Mouse (Mus musculus): ENCODE measurements around the gene Son. TPM values are rescaled to one million over a fixed set of nuclear protein-coding genes. Genes with fewer than 3 reads are reported as not detected.
"Not testable (repeated sequence)": the region's sequence is repeated elsewhere in the genome, so short reads cannot be mapped to it uniquely, and the experiment has no call there.

Son gene
- polyA plus RNA-seq, 1 experiment from 2014 or later, result 100.0 TPM

GRCm38 (mm10) chr16:91632940-91633339 lies 14.4 kb upstream of the Son start:
- no peak for ATAC-seq (ENCODE audit: low FRiP score, low TSS enrichment)
- no peaks in the 10 kb centered on the region for H3K27me3 ChIP-seq (ENCODE audit: insufficient read depth, low read length)
- H3K4me2 ChIP-seq (replicated peaks; ENCODE audit: low read depth, low read length), result no peak overlapping the region
- no peaks in the 10 kb centered on the region for H3K4me1 ChIP-seq (ENCODE audit: insufficient read depth, low read length)
- H3K9ac ChIP-seq (replicated peaks; ENCODE audit: low read length), result no peak overlapping the region
- peaks cover 73% of the 10 kb centered on the region for H3K36me3 ChIP-seq (ENCODE audit: insufficient read depth, low read length)
- no peaks in the 10 kb centered on the region for H3K9me3 ChIP-seq (ENCODE audit: low read length)
- 92% methylated on average over 7 of the region's 7 CpGs for whole genome bisulfite sequencing
- no peak overlapping the region for H3K27ac ChIP-seq (ENCODE audit: low read length)
- H3K4me3 ChIP-seq (ENCODE audit: low read length), result no peak overlapping the region

DNA sequence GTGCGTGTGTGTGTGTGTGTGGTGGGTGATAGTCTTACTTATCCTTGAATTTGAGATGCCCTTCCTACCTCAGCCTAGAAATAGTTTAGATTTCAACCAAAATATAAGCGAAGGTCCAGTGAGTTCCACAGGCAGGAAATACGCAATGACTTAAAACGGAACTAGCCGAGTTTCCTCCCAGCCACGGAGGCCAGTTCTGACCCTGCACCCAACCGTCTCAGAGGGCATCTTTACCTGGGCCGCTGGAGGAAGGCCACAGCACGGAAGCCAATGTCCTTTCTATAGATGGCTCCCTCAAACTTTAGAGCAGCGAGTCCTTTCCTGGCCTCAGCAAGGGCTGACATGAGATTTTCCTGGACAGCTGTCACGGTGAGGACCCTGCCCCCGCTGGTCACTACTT lies 13.7 kb upstream of the Son start:
- Histone ChIP-seq H3K27ac (ENCODE audit: low read length) (no peak overlapping the region), H3K27me3 (ENCODE audit: insufficient read depth, low read length) (no peaks in the 10 kb centered on the region), H3K4me1 (ENCODE audit: insufficient read depth, low read length) (no peaks in the 10 kb centered on the region), H3K36me3 (ENCODE audit: insufficient read depth, low read length) (peaks cover 72% of the 10 kb centered on the region), H3K9me3 (ENCODE audit: low read length) (no peaks in the 10 kb centered on the region), H3K9ac (replicated peaks; ENCODE audit: low read length) (no peak overlapping the region), H3K4me3 (ENCODE audit: low read length) (no peak overlapping the region), H3K4me2 (replicated peaks; ENCODE audit: low read depth, low read length) (no peak overlapping the region)
- WGBS, result 80% methylated on average over 12 of the region's 12 CpGs
- ATAC-seq (ENCODE audit: low FRiP score, low TSS enrichment), result no peak

- 89% methylated on average over 5 of the region's 5 CpGs for WGBS
- H3K36me3 ChIP-seq (ENCODE audit: insufficient read depth, low read length), result peaks cover 77% of the 10 kb centered on the region
These were observed 8.1 kb upstream of the Son start for GRCm38 (mm10) chr16:91639161-91639560.

DNA sequence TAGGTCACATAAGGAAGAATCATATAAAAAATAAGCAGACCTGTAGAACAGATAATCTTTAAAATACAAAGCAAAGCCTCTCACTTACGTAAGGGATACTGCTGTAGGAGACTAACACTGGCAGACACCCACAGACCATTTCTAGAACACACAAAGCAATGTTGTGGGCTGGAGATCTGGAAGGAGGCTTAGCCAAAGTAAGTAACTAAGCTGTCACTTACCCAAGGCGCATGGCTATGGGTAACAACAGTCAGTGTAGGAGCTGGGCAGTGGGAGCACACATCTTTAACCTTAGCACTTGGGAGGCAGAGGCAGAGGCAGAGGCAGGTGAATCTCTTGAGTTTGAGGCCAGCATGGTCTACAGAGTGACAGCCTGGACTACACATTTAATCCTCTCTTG lies 7.7 kb upstream of the Son start:
- ATAC-seq (ENCODE audit: low FRiP score, low TSS enrichment), result no peak
- no peak overlapping the region for H3K27ac ChIP-seq (ENCODE audit: low read length)
- 95% methylated on average over 2 of the region's 2 CpGs for WGBS
- H3K4me1 ChIP-seq (ENCODE audit: insufficient read depth, low read length), result no peaks in the 10 kb centered on the region
- H3K36me3 ChIP-seq (ENCODE audit: insufficient read depth, low read length), result peaks cover 77% of the 10 kb centered on the region
- no peak overlapping the region for H3K4me3 ChIP-seq (ENCODE audit: low read length)
- H3K9me3 ChIP-seq (ENCODE audit: low read length), result no peaks in the 10 kb centered on the region
- no peak overlapping the region for H3K9ac ChIP-seq (replicated peaks; ENCODE audit: low read length)
- H3K27me3 ChIP-seq (ENCODE audit: insufficient read depth, low read length), result no peaks in the 10 kb centered on the region
- no peak overlapping the region for H3K4me2 ChIP-seq (replicated peaks; ENCODE audit: low read depth, low read length)

More at GRCm38 (mm10) chr16:91639161-91639560, 8.1 kb upstream of the Son start:
- ATAC-seq (ENCODE audit: low FRiP score, low TSS enrichment), result no peak
- Histone ChIP-seq H3K27me3 (ENCODE audit: insufficient read depth, low read length) (no peaks in the 10 kb centered on the region), H3K4me3 (ENCODE audit: low read length) (no peak overlapping the region), H3K9ac (replicated peaks; ENCODE audit: low read length) (no peak overlapping the region), H3K9me3 (ENCODE audit: low read length) (no peaks in the 10 kb centered on the region), H3K4me2 (replicated peaks; ENCODE audit: low read depth, low read length) (no peak overlapping the region), H3K4me1 (ENCODE audit: insufficient read depth, low read length) (no peaks in the 10 kb centered on the region), H3K27ac (ENCODE audit: low read length) (no peak overlapping the region)

- H3K9ac ChIP-seq (replicated peaks; ENCODE audit: low read length), result no peak overlapping the region
- H3K9me3 ChIP-seq (ENCODE audit: low read length), result no peaks in the 10 kb centered on the region
- no peaks in the 10 kb centered on the region for H3K27me3 ChIP-seq (ENCODE audit: insufficient read depth, low read length)
- ATAC-seq (ENCODE audit: low FRiP score, low TSS enrichment), result no peak
- WGBS, result 91% methylated on average over 8 of the region's 8 CpGs
- H3K27ac ChIP-seq (ENCODE audit: low read length), result no peak overlapping the region
- H3K4me3 ChIP-seq (ENCODE audit: low read length), result no peak overlapping the region
- H3K36me3 ChIP-seq (ENCODE audit: insufficient read depth, low read length), result peaks cover 73% of the 10 kb centered on the region
- no peak overlapping the region for H3K4me2 ChIP-seq (replicated peaks; ENCODE audit: low read depth, low read length)
- H3K4me1 ChIP-seq (ENCODE audit: insufficient read depth, low read length), result no peaks in the 10 kb centered on the region
These were observed 7.1 kb upstream of the Son start for GRCm38 (mm10) chr16:91640171-91640570.

DNA sequence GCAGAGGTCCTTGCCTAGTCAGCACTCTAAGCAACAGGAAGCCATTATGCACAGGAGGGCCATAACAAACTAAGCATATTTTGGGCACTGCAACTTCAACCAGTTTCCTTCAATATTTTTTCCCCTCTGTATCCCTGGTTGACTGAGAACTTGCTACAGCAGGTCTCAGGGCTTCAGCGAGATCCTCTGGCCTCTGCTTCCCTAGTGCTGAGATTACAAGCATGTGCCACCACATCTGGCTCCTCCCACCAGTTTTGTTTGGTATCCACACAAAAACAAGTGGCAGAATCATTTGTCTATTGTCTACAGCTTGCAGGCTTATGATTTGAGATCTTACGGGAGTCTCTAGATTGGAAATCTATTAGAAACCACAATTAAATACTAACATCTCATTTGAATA lies 2.4 kb upstream of the Son start:
- WGBS, result 72% methylated on average over 2 of the region's 2 CpGs

GRCm38 (mm10) chr16:91645420-91645819 lies 1.9 kb upstream of the Son start:
- H3K4me2 ChIP-seq (replicated peaks; ENCODE audit: low read depth, low read length); H3K27me3 ChIP-seq (ENCODE audit: insufficient read depth, low read length); H3K9ac ChIP-seq (replicated peaks; ENCODE audit: low read length); H3K9me3 ChIP-seq (ENCODE audit: low read length); H3K27ac ChIP-seq (ENCODE audit: low read length); H3K4me3 ChIP-seq (ENCODE audit: low read length); ATAC-seq (ENCODE audit: low FRiP score, low TSS enrichment): not testable (repeated sequence)
- no CpG with 5 or more reads among the region's 2 CpGs for WGBS
- Histone ChIP-seq H3K4me1 (ENCODE audit: insufficient read depth, low read length) (peaks cover 14% of the 10 kb centered on the region), H3K36me3 (ENCODE audit: insufficient read depth, low read length) (peaks cover 24% of the 10 kb centered on the region)

More for the DNA sequence above, 2.4 kb upstream of the Son start:
- Histone ChIP-seq H3K27me3 (ENCODE audit: insufficient read depth, low read length) (no peaks in the 10 kb centered on the region), H3K9me3 (ENCODE audit: low read length) (no peaks in the 10 kb centered on the region), H3K4me1 (ENCODE audit: insufficient read depth, low read length) (peaks cover 12% of the 10 kb centered on the region), H3K4me2 (replicated peaks; ENCODE audit: low read depth, low read length) (no peak overlapping the region), H3K4me3 (ENCODE audit: low read length) (no peak overlapping the region), H3K36me3 (ENCODE audit: insufficient read depth, low read length) (peaks cover 29% of the 10 kb centered on the region), H3K9ac (replicated peaks; ENCODE audit: low read length) (no peak overlapping the region), H3K27ac (ENCODE audit: low read length) (no peak overlapping the region)
- ATAC-seq (ENCODE audit: low FRiP score, low TSS enrichment), result no peak

- peak overlapping the region; percentile 79 for H3K9ac ChIP-seq (replicated peaks; ENCODE audit: low read length)
- WGBS, result under 1% methylated on average over 11 of the region's 11 CpGs
- H3K4me2 ChIP-seq (replicated peaks; ENCODE audit: low read depth, low read length), result peak overlapping the region; percentile 79
- no peak for ATAC-seq (ENCODE audit: low FRiP score, low TSS enrichment)
- H3K27me3 ChIP-seq (ENCODE audit: insufficient read depth, low read length), result no peaks in the 10 kb centered on the region
- H3K4me1 ChIP-seq (ENCODE audit: insufficient read depth, low read length), result peaks cover 14% of the 10 kb centered on the region
- peak overlapping the region; percentile 97 for H3K27ac ChIP-seq (ENCODE audit: low read length)
- peak overlapping the region; percentile 89 for H3K4me3 ChIP-seq (ENCODE audit: low read length)
- H3K9me3 ChIP-seq (ENCODE audit: low read length), result no peaks in the 10 kb centered on the region
- H3K36me3 ChIP-seq (ENCODE audit: insufficient read depth, low read length), result peaks cover 22% of the 10 kb centered on the region
These were observed 1.2 kb upstream of the Son start for GRCm38 (mm10) chr16:91645995-91646602.

DNA sequence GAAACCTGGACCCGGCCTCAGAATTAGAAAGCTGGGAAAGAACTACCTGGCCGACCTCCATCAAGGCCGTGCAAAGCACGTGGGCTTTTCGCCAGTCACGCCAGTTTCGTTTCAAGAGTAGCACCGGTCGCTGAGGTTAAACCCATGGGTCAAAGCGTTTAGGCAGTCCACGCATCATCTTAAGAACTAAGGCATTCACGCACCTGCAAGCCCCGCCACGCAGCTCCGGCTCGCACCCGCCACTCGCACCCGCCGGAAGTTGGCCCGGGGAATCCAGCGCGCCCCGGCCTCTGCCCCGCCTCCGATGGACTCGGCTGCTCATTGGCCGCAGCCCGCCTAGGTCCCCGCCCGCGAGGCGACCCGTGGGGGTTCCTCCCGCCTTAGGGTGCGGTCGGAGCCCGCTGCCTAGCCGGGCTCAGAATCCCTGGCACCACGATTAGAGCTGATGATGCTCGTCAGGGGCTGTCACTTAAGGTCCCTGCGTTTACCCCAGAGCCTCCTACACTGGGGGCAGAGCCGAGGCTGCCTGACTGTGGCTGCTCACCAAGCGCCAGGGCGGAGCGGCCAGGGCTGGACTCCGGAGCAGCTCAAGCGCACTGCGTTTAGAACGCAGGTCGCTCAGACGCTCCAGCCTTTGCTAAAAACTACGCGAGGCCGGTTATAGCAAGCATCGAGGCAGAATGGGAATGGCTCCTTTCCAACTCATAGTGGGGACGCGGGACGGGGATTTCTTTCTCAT lies 456 bp upstream of the Son start, which contains the start of gene Gart:
Gart (minus strand) TSS at position 272 of the 739 bp plus-strand sequence.
- Histone ChIP-seq H3K27me3 (ENCODE audit: insufficient read depth, low read length) (no peaks in the 10 kb centered on the region), H3K27ac (ENCODE audit: low read length) (peak within 1 kb of the TSS; percentile 97), H3K9me3 (ENCODE audit: low read length) (no peaks in the 10 kb centered on the region), H3K4me2 (replicated peaks; ENCODE audit: low read depth, low read length) (peak within 1 kb of the TSS; percentile 79), H3K4me3 (ENCODE audit: low read length) (peak within 1 kb of the TSS; percentile 89), H3K36me3 (ENCODE audit: insufficient read depth, low read length) (peaks cover 16% of the 10 kb centered on the region), H3K9ac (replicated peaks; ENCODE audit: low read length) (peak within 1 kb of the TSS; percentile 79), H3K4me1 (ENCODE audit: insufficient read depth, low read length) (peaks cover 14% of the 10 kb centered on the region)
- ATAC-seq (ENCODE audit: low FRiP score, low TSS enrichment), result peak; percentile 94
- under 1% methylated on average over 59 of the region's 59 CpGs for WGBS

- Histone ChIP-seq H3K4me2 (replicated peaks; ENCODE audit: low read depth, low read length) (peak overlapping the region; percentile 57), H3K36me3 (ENCODE audit: insufficient read depth, low read length) (peaks cover 11% of the 10 kb centered on the region), H3K4me3 (ENCODE audit: low read length) (peak overlapping the region; percentile 89), H3K9ac (replicated peaks; ENCODE audit: low read length) (peak overlapping the region; percentile 79), H3K27me3 (ENCODE audit: insufficient read depth, low read length) (no peaks in the 10 kb centered on the region), H3K9me3 (ENCODE audit: low read length) (no peaks in the 10 kb centered on the region), H3K27ac (ENCODE audit: low read length) (peak overlapping the region; percentile 97), H3K4me1 (ENCODE audit: insufficient read depth, low read length) (peaks cover 14% of the 10 kb centered on the region)
- ATAC-seq (ENCODE audit: low FRiP score, low TSS enrichment), result peak; percentile 64
- under 1% methylated on average over 25 of the region's 25 CpGs for WGBS
These were observed 879 bp downstream of the Son start for GRCm38 (mm10) chr16:91648220-91648550.

Data from kidney, embryonic 16.5 days (tissue).